In the genomic region with DNA sequence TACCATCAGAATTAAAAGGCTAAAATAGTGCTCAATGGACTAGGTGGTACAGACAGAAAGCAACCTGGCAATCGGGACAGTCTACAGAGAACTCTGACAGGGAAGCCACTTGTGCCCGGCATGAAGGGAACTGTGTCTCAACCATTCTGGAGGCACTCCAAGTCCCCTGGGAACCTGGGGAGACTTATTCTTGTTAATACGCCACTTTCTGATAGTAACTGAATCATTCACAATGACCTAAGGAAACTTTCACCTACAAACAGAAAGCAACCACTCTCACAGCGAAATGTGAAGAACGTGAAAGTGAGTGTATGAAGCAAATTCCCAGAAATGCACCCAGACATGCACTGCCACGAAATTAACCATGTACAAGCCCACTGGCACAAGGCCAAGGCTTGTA, we compare ENCODE assay signal across 13 mouse cellular contexts.
DNase-seq lines count a peak whose midpoint lies in the region; ATAC-seq and TF ChIP-seq lines count a peak whose summit lies in the region.
"Had no signal": no experiment of that assay in that cellular context is flagged by ENCODE, and none has a peak within 500 bp of the region (broad histone marks: within the 10 kb centered on the region; RNA-seq: fewer than 3 reads in every experiment).

No protein-coding gene starts in this region.

- H3K4me2 ChIP-seq in liver, postnatal 0 days (ENCODE audit: low read depth, low read length) = no peak overlapping the region
- H3K4me2 ChIP-seq in liver, embryonic 12.5 days = no peak overlapping the region
- H3K4me2 ChIP-seq in forebrain, embryonic 16.5 days (ENCODE audit: low read length) = no peak overlapping the region
- H3K4me2 ChIP-seq: kidney, embryonic 15.5 days; limb, embryonic 13.5 days; neural tube, embryonic 13.5 days had no signal

- H3K9ac ChIP-seq in liver, postnatal 0 days (replicated peaks) = no peak overlapping the region
- no peak overlapping the region for H3K9ac ChIP-seq in liver, embryonic 12.5 days
- H3K9ac ChIP-seq in forebrain, embryonic 16.5 days (replicated peaks; ENCODE audit: low read depth, low read length) = no peak overlapping the region
- H3K9ac ChIP-seq: kidney, embryonic 15.5 days; limb, embryonic 13.5 days; neural tube, embryonic 13.5 days had no signal

- no peak for ATAC-seq in cerebellum, adult (ENCODE audit: insufficient number of reproducible peaks, low FRiP score, low TSS enrichment)
- peak; percentile 73 for ATAC-seq in liver, postnatal 0 days
- ATAC-seq in liver, embryonic 12.5 days = no peak
- ATAC-seq in forebrain, embryonic 16.5 days = no peak

- no peaks in the 10 kb centered on the region for H3K4me1 ChIP-seq in liver, postnatal 0 days (ENCODE audit: insufficient read depth)
- no peaks in the 10 kb centered on the region for H3K4me1 ChIP-seq in liver, embryonic 12.5 days
- no peaks in the 10 kb centered on the region for H3K4me1 ChIP-seq in forebrain, embryonic 16.5 days (replicated peaks; ENCODE audit: control insufficient read depth, insufficient read depth, low read length)
- H3K4me1 ChIP-seq: kidney, embryonic 15.5 days; neural tube, embryonic 13.5 days had no signal

- H3K9me3 ChIP-seq in liver, postnatal 0 days (ENCODE audit: low read length) = no peaks in the 10 kb centered on the region
- H3K9me3 ChIP-seq in liver, embryonic 12.5 days (replicated peaks) = no peaks in the 10 kb centered on the region
- no peaks in the 10 kb centered on the region for H3K9me3 ChIP-seq in forebrain, embryonic 16.5 days (ENCODE audit: control insufficient read depth, low read length)
- H3K9me3 ChIP-seq: kidney, embryonic 15.5 days; limb, embryonic 13.5 days; neural tube, embryonic 13.5 days had no signal

- no peak for TF ChIP-seq CTCF in liver, postnatal 0 days (IDR thresholded peaks at IDR 0.05; ENCODE audit: low read depth)

- H3K27ac ChIP-seq in liver, postnatal 0 days (ENCODE audit: low read depth) = peak overlapping the region; percentile 62
- H3K27ac ChIP-seq in liver, embryonic 12.5 days = no peak overlapping the region
- no peak overlapping the region for H3K27ac ChIP-seq in forebrain, embryonic 16.5 days (ENCODE audit: low read length)
- H3K27ac ChIP-seq: kidney, embryonic 15.5 days; limb, embryonic 13.5 days; neural tube, embryonic 13.5 days had no signal

- H3K27me3 ChIP-seq in liver, postnatal 0 days (ENCODE audit: insufficient read depth, low read length) = no peaks in the 10 kb centered on the region
- H3K27me3 ChIP-seq in liver, embryonic 12.5 days (replicated peaks) = no peaks in the 10 kb centered on the region
- H3K27me3 ChIP-seq in forebrain, embryonic 16.5 days (replicated peaks; ENCODE audit: control insufficient read depth, insufficient read depth, low read length) = no peaks in the 10 kb centered on the region
- H3K27me3 ChIP-seq: kidney, embryonic 15.5 days; limb, embryonic 13.5 days; neural tube, embryonic 13.5 days had no signal

- DNase-seq in cerebellum, postnatal 10 days = peak; percentile 16 to 50
- peak; percentile 50 for DNase-seq in liver, postnatal 0 days
- DNase-seq in gonadal fat pad, adult 2 months (ENCODE audit: low read depth) = peak; percentile 42
- peak; percentile 42 for DNase-seq in skeletal muscle tissue, adult 2 months (ENCODE audit: low read depth, low spot score)
- no peak for DNase-seq in kidney, postnatal 36 days
- DNase-seq: cerebellum, adult 11-12 months; midbrain, embryonic 14.5 days had no signal

- H3K36me3 ChIP-seq in liver, postnatal 0 days (replicated peaks; ENCODE audit: insufficient read depth, low read length) = peaks cover 6% of the 10 kb centered on the region; the same call in 1 of the 2 replicates
- H3K36me3 ChIP-seq in liver, embryonic 12.5 days = peaks cover 47% of the 10 kb centered on the region
- H3K36me3 ChIP-seq in forebrain, embryonic 16.5 days (ENCODE audit: control insufficient read depth, insufficient read depth) = no peaks in the 10 kb centered on the region

- WGBS in liver, postnatal 0 days (ENCODE audit: insufficient replicate concordance) = 58% methylated on average over 6 of the region's 6 CpGs
- WGBS in liver, embryonic 12.5 days (ENCODE audit: insufficient replicate concordance) = 78% methylated on average over 6 of the region's 6 CpGs
- WGBS in forebrain, embryonic 16.5 days = 68% methylated on average over 6 of the region's 6 CpGs

- TF ChIP-seq EP300 in liver, postnatal 0 days (IDR thresholded peaks at IDR 0.05; ENCODE audit: low read depth) = peak; percentile 52; the same call in 1 of the 2 replicates

- H3K4me3 ChIP-seq in liver, postnatal 0 days (ENCODE audit: low read depth, low read length) = no peak overlapping the region
- H3K4me3 ChIP-seq in liver, embryonic 12.5 days = no peak overlapping the region
- no peak overlapping the region for H3K4me3 ChIP-seq in forebrain, embryonic 16.5 days (replicated peaks; ENCODE audit: low read length)
- H3K4me3 ChIP-seq: kidney, embryonic 15.5 days; limb, embryonic 13.5 days; neural tube, embryonic 13.5 days had no signal

Comparison
In these comparisons a context has a peak if more than half of its experiments do, and no peak if none do; other contexts are left out.
1. DNase-seq: peak in cerebellum, postnatal 10 days (2 of 2), liver, postnatal 0 days (single experiment), gonadal fat pad, adult 2 months (single experiment) and skeletal muscle tissue, adult 2 months (single experiment); none in kidney, postnatal 36 days (0 of 2).